Mouse (Mus musculus): Measurements from ENCODE around the gene Nt5c3.

- no peak for TF ChIP-seq POLR2A (IDR thresholded peaks at IDR 0.05; ENCODE audit: control insufficient read depth, low read depth, low read length)
- no peak for TF ChIP-seq CTCF (IDR thresholded peaks at IDR 0.05; ENCODE audit: control insufficient read depth, insufficient read depth, insufficient replicate concordance, low read depth, low read length)
These were observed 91.3 kb downstream of the Nt5c3 start for GRCm38 (mm10) chr6:56832407-56832796.
